Mouse (Mus musculus) liver, embryonic 13.5 days (tissue): ENCODE results near the gene Scaper. TPM values are rescaled to one million over a fixed set of nuclear protein-coding genes. Genes with fewer than 3 reads are reported as not detected.

ENCODE experiments used
- ATAC-seq: fragments of 200-750 bp; cut with Nextera tagmentation; 2 replicates; pipeline ENCODE4 v1.8.0; 2017; ENCODE audit warnings: low read depth, mild to moderate bottlenecking, moderate number of reproducible peaks, moderate library complexity
- DNase-seq: peaks from one replicate; pipeline ENCODE4 v3.0.0; 2022
- H3K27ac ChIP-seq: fragments of 300-500 bp; sonication (generic); 2 replicates; pipeline ENCODE4 v1.5.1; 2015; ENCODE audit warnings: moderate library complexity, mild to moderate bottlenecking, inconsistent platforms
- H3K27me3 ChIP-seq: fragments of 300-500 bp; sonication (generic); 2 replicates; pipeline ENCODE4 v1.6.1; 2015; ENCODE audit warnings: mild to moderate bottlenecking, inconsistent platforms
- H3K36me3 ChIP-seq: fragments of 300-500 bp; sonication (generic); 2 replicates; pipeline ENCODE4 v1.6.1; 2015; ENCODE audit warnings: mild to moderate bottlenecking, inconsistent platforms
- H3K4me1 ChIP-seq: fragments of 300-500 bp; sonication (generic); replicated peaks from 2 replicates; pipeline ENCODE4 v1.6.1; 2015; ENCODE audit warnings: inconsistent platforms
- H3K4me2 ChIP-seq: fragments of 300-500 bp; sonication (generic); 2 replicates; pipeline ENCODE4 v1.6.1; 2015; ENCODE audit warnings: inconsistent platforms, mild to moderate bottlenecking, moderate library complexity
- H3K4me3 ChIP-seq: fragments of 300-500 bp; sonication (generic); replicated peaks from 2 replicates; pipeline ENCODE4 v1.5.1; 2015; ENCODE audit warnings: mild to moderate bottlenecking, inconsistent platforms
- H3K9ac ChIP-seq: fragments of 300-500 bp; sonication (generic); 2 replicates; pipeline ENCODE4 v1.6.1; 2015; ENCODE audit warnings: mild to moderate bottlenecking, inconsistent platforms
- H3K9me3 ChIP-seq: fragments of 300-500 bp; sonication (generic); replicated peaks from 2 replicates; pipeline ENCODE4 v1.6.1; 2016; ENCODE audit warnings: inconsistent platforms
- whole genome bisulfite sequencing: fragments of 180-500 bp; shearing (Covaris S2); methylation state at CpG from one replicate; pipeline ENCODE4 v1.1.7; 2015; ENCODE audit not compliant: insufficient replicate concordance; 5-methylcytosine and 5-hydroxymethylcytosine counted together
- polyA plus RNA-seq: library from polyadenylated mRNA; unstranded; fragments of >200 nt; fragmentation: Nextera tagmentation; extraction: Ambion mirVana; gene quantifications from 2 replicates; pipeline ENCODE4 v1.2.1, GENCODE M21; 2015

Gene Scaper
- polyA plus RNA-seq, 1 experiment from 2014 or later = 1.9 TPM

DNA sequence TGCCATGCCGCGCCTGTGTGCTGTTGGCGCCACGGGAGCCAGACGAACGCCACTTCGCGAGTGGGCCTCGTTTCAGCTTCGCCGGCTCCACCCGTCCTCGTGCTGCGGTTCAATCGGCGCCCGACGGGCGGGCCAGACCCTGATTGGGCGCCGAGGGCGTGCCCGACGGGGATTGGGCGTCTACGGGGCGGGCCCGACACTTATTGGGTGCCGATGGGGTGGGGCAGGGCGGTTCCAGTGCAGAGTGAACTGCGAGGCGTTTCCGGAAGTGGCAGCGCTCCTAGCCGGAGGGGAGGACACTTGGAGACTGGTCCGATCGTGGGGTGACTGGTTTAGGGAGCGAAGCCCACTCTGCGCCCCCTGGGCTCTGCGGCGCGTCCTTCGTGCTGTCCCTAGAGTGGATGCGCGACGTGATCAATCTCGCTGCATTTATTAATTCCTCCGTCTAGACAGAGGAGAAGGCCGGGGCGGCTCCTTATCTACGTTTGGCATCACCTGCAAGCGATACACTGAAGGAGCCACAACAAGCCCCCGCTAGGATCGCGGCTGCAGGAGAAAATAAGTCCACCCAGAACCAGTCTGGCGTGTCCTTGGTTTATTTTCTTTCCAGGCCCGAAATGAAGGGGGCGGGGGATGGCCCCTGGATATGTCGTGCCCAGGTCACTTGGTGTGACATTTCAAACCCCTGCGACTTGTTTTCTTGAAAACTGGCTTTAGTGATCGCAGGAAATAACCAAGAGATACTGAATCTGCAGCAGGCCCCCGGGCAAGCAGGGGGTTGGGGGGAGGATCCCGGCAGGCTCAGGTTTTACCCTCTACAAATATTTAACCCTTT lies 391.5 kb downstream of the Scaper start:
- ATAC-seq (peak; percentile 64; the same call in 1 of the 2 replicates), DNase-seq (peak; percentile 34)
- Histone ChIP-seq H3K27me3 (peaks cover 87% of the 10 kb centered on the region), H3K9ac (no peak overlapping the region), H3K27ac (no peak overlapping the region), H3K4me2 (peak overlapping the region; percentile 56), H3K4me3 (peak overlapping the region; percentile 35), H3K4me1 (peaks cover 31% of the 10 kb centered on the region), H3K36me3 (no peaks in the 10 kb centered on the region), H3K9me3 (peaks cover 6% of the 10 kb centered on the region; the same call in 1 of the 2 replicates)
- 3% methylated on average over 63 of the region's 63 CpGs for WGBS

GRCm38 (mm10) chr9:55545556-55546175 lies 392.3 kb downstream of the Scaper start:
- 9% methylated on average over 41 of the region's 41 CpGs for WGBS
- peaks cover 95% of the 10 kb centered on the region for H3K27me3 ChIP-seq
- H3K4me2 ChIP-seq = peak overlapping the region; percentile 56; the same call in 1 of the 2 replicates
- no peak overlapping the region for H3K27ac ChIP-seq
- no peak for ATAC-seq
- no peak overlapping the region for H3K9ac ChIP-seq
- peaks cover 38% of the 10 kb centered on the region for H3K4me1 ChIP-seq
- H3K36me3 ChIP-seq = no peaks in the 10 kb centered on the region
- H3K9me3 ChIP-seq = peaks cover 6% of the 10 kb centered on the region; the same call in 1 of the 2 replicates
- peak overlapping the region; percentile 35 for H3K4me3 ChIP-seq
- no peak for DNase-seq

DNA sequence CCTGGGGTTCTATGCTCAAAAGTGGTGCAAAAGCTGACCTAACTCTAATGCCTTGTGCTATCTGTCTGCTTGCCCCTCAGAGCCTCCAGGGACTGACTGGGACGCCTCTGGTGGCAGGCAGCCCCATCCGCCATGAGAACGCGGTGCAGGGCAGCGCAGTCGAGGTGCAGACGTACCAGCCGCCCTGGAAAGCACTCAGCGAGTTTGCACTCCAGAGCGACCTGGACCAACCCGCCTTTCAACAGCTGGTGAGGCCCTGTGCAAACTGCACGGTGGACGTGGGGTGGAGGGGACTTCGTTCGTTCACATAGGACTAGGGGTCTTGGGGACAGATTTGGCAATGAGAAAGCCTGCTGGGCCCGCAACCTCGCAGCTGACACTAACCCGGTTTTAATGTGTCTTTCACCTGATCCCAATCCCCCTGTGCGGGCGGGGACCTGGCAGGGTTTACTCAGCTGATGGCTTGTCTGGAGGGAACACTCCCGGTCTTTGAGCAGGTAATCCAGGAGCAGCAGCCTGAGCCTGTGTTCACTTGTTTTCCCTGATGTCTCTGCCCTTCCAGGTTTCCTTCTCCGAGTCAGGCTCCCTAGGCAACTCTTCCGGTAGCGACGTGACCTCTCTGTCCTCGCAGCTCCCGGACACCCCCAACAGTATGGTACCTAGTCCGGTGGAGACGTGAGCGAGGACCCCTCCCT lies 392.9 kb downstream of the Scaper start:
- Histone ChIP-seq H3K4me3 (peak overlapping the region; percentile 14), H3K27ac (no peak overlapping the region), H3K9ac (no peak overlapping the region), H3K4me2 (peak overlapping the region; percentile 17; the same call in 1 of the 2 replicates), H3K36me3 (no peaks in the 10 kb centered on the region), H3K27me3 (peaks cover 100% of the 10 kb centered on the region), H3K9me3 (peaks cover 6% of the 10 kb centered on the region; the same call in 1 of the 2 replicates), H3K4me1 (peaks cover 43% of the 10 kb centered on the region)
- WGBS = 3% methylated on average over 30 of the region's 30 CpGs
- DNase-seq = no peak
- ATAC-seq = no peak

DNA sequence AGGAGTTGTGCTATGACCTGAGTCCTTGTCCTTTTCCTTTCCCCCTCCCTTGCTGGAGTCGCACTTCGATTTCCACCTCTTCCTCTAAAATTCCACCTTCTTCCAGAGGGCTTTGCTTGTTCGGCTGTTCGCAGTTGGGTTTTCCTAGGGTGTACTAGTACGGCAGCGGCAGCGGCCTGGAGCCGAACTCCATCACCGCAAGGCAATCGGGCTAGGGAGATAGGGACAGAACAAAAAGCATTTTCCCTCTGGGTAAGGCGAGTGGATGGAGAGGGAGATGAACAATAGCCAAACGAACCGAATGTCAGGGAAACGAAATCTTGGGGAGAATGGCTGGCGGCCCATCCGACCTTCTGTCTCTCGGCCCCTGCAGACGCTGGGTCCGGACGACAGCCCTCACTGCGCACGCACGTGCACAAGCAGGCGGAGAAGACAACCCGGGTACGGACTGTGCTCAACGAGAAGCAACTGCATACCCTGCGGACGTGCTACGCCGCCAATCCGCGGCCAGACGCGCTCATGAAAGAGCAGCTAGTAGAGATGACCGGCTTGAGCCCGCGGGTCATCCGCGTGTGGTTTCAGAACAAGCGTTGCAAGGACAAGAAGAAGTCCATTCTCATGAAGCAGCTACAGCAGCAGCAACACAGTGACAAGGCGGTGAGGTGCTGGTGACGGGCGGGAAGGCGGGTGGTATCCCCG lies 394.1 kb downstream of the Scaper start:
- no peak overlapping the region for H3K9ac ChIP-seq
- peaks cover 6% of the 10 kb centered on the region; the same call in 1 of the 2 replicates for H3K9me3 ChIP-seq
- H3K4me2 ChIP-seq = peak overlapping the region; percentile 34
- peaks cover 43% of the 10 kb centered on the region for H3K4me1 ChIP-seq
- DNase-seq (no peak), ATAC-seq (no peak)
- peak overlapping the region; percentile 22; the same call in 1 of the 2 replicates for H3K4me3 ChIP-seq
- WGBS = 2% methylated on average over 46 of the region's 46 CpGs
- H3K27me3 ChIP-seq = peaks cover 100% of the 10 kb centered on the region
- no peaks in the 10 kb centered on the region for H3K36me3 ChIP-seq
- H3K27ac ChIP-seq = no peak overlapping the region

DNA sequence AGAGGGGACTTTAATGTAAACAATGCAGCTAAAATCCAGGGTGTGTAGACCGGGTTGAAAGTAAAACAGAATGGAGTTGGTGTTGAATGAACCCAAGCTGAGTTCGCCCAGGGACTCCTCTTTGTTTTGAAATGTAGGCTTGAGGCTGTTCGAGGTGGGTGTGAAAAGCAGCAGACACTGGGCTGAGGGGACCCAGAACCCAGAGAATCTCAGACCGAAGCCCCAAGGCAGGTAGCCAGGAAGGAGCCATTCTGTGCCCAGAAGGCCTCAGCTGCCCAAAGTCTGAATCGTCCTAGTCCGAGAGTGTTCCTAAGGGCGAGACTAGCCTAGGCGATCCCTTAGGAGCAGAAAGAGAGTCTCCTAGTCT lies 394.6 kb downstream of the Scaper start:
- Histone ChIP-seq H3K27me3 (peaks cover 100% of the 10 kb centered on the region), H3K9ac (no peak overlapping the region), H3K4me1 (peaks cover 43% of the 10 kb centered on the region), H3K4me2 (no peak overlapping the region), H3K9me3 (peaks cover 6% of the 10 kb centered on the region; the same call in 1 of the 2 replicates), H3K36me3 (no peaks in the 10 kb centered on the region), H3K4me3 (no peak overlapping the region), H3K27ac (no peak overlapping the region)
- ATAC-seq (no peak), DNase-seq (no peak)
- WGBS = 12% methylated on average over 8 of the region's 8 CpGs

DNA sequence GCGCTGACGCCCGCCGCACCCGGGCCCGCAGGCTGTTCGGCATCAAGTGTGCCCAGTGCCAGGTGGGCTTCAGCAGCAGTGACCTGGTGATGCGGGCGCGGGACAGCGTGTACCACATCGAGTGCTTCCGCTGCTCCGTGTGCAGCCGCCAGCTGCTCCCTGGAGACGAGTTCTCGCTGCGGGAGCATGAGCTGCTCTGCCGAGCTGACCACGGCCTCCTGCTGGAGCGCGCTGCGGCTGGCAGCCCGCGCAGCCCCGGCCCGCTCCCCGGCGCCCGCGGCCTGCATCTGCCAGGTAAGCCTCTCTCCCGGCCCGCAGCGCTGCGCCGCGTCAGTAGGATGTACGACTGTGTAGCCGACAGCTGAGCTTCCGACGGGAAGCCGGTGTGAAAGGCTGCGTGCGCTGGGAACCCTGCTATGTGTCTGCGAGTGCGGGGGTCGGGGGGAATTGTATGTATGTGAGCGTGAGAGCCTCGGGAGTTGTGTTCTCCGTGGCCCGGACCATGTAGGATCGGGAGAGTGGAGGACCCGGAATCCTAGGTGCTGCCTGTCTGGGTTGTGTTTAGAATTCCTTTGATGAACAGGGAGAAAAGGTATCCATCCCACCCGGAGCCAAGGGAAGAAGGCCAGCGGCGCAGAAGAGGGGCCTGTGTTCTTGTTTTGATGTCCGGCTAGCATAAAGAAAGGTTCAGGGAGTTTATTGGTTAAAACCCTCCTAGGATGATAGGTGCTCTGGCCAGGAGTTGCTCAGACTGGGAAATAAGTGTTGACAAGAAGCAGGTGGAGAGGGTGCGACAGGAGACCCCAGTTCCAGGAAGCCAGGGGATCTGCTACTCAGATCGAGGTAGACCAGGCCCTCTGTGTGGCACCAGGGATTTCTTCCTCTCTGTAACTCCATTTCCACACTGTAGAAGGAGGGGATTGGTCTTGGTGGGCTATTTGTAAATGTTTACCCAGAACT lies 395.3 kb downstream of the Scaper start:
- H3K27me3 ChIP-seq = peaks cover 100% of the 10 kb centered on the region
- H3K27ac ChIP-seq = no peak overlapping the region
- DNase-seq (no peak), ATAC-seq (no peak)
- H3K9ac ChIP-seq = no peak overlapping the region
- no peaks in the 10 kb centered on the region for H3K36me3 ChIP-seq
- peaks cover 6% of the 10 kb centered on the region; the same call in 1 of the 2 replicates for H3K9me3 ChIP-seq
- H3K4me2 ChIP-seq = peak overlapping the region; percentile 63
- peaks cover 43% of the 10 kb centered on the region for H3K4me1 ChIP-seq
- WGBS = 3% methylated on average over 59 of the region's 59 CpGs
- H3K4me3 ChIP-seq = peak overlapping the region; percentile 51

- no peak overlapping the region for H3K9ac ChIP-seq
- H3K4me2 ChIP-seq = peak overlapping the region; percentile 63
- under 1% methylated on average over 59 of the region's 59 CpGs for WGBS
- peaks cover 100% of the 10 kb centered on the region for H3K27me3 ChIP-seq
- DNase-seq (no peak), ATAC-seq (no peak)
- H3K27ac ChIP-seq = no peak overlapping the region
- H3K36me3 ChIP-seq = no peaks in the 10 kb centered on the region
- H3K9me3 ChIP-seq = peaks cover 6% of the 10 kb centered on the region; the same call in 1 of the 2 replicates
- H3K4me3 ChIP-seq = peak overlapping the region; percentile 51
- H3K4me1 ChIP-seq = peaks cover 43% of the 10 kb centered on the region
These were observed 396.1 kb downstream of the Scaper start for GRCm38 (mm10) chr9:55541681-55542365.

DNA sequence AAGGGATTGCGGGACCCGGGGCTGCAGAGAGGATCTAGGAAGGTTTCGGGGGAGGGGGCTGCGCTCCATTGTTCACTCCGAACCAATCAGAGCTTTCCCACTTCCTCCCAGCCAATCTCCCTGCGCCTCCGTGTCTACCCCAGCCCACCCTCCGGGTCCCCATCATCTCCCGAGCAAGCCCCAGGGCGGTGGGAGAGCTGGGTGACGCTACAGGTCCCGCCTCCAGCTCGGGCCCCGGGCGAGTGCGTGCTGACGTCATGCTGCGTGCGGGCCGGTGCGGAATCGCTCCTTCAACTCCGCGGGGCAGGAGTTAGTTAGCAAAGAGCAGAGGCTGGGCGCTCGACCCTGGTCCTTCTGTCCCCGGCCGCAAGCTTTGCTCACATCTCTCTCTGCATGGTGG lies 397.0 kb downstream of the Scaper start:
- Histone ChIP-seq H3K27me3 (peaks cover 99% of the 10 kb centered on the region), H3K4me1 (peaks cover 35% of the 10 kb centered on the region), H3K27ac (no peak overlapping the region), H3K4me3 (peak overlapping the region; percentile 51), H3K4me2 (peak overlapping the region; percentile 63), H3K9ac (no peak overlapping the region), H3K9me3 (no peaks in the 10 kb centered on the region; the same call in 1 of the 2 replicates), H3K36me3 (no peaks in the 10 kb centered on the region)
- ATAC-seq (peak; percentile 51; the same call in 1 of the 2 replicates), DNase-seq (peak; percentile 36)
- 2% methylated on average over 28 of the region's 28 CpGs for WGBS

DNA sequence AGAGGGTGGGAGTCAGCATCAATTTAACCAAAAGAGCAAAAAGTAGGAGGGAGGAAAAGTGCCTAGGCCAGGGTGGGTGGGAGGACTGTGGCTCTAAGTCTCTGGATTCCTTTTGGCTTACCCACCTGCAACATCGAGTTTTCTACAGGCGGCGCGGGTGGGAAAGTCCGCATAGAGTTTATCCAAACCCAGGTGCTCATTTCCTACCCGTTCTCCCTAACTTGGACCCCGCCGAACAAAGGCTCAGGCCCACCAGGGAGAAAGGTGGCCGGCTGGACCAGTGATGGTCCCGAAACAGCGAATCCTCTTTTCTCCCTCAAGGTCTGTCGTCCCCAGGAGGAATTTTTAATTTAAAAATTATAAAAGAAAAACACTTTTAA lies 397.5 kb downstream of the Scaper start:
- H3K27ac ChIP-seq = no peak overlapping the region
- 2% methylated on average over 12 of the region's 12 CpGs for WGBS
- no peak for DNase-seq
- no peak overlapping the region for H3K9ac ChIP-seq
- peaks cover 94% of the 10 kb centered on the region for H3K27me3 ChIP-seq
- no peaks in the 10 kb centered on the region for H3K36me3 ChIP-seq
- H3K4me1 ChIP-seq = peaks cover 31% of the 10 kb centered on the region
- peak overlapping the region; percentile 63 for H3K4me2 ChIP-seq
- no peaks in the 10 kb centered on the region for H3K9me3 ChIP-seq
- ATAC-seq = no peak
- H3K4me3 ChIP-seq = peak overlapping the region; percentile 51
